Mouse (Mus musculus) CH12.LX (cell line): ENCODE data around the gene Gm17332. TPM values are rescaled to one million over a fixed set of nuclear protein-coding genes. Genes with fewer than 3 reads are reported as not detected.
"Not testable (repeated sequence)": the region's sequence is repeated elsewhere in the genome, so short reads cannot be mapped to it uniquely, and the experiment has no call there.

Experiments used
- DNase-seq: peaks from one replicate; pipeline ENCODE4 v3.0.0-alpha.2; 2013; ENCODE audit errors: extremely low read depth
- H3K27ac ChIP-seq: 2 replicates; pipeline ENCODE4 v1.5.1; 2012; ENCODE audit warnings: low read depth, mild to moderate bottlenecking, control low read depth, moderate library complexity; ENCODE audit not compliant: insufficient read depth
- H3K27me3 ChIP-seq: replicated peaks from 2 replicates; pipeline ENCODE3; 2012; ENCODE audit warnings: inconsistent platforms
- H3K36me3 ChIP-seq, 2 experiments: replicated peaks in 1 of 2; 2 replicates each; pipeline versions ENCODE3 to v1.6.1; 2012; ENCODE audit warnings: inconsistent platforms in 1 of 2, low read length in 1 of 2, mild to moderate bottlenecking in 1 of 2, mixed read lengths in 1 of 2, moderate library complexity in 1 of 2; ENCODE audit not compliant: control insufficient read depth in 1 of 2, insufficient read depth in 1 of 2
- H3K4me1 ChIP-seq, 2 experiments: 2 replicates each; pipeline ENCODE4 v1.6.1; 2012; ENCODE audit warnings: inconsistent platforms in 1 of 2, moderate library complexity in 1 of 2; ENCODE audit not compliant: insufficient read depth in 2 of 2, control insufficient read depth in 1 of 2
- H3K4me2 ChIP-seq: 2 replicates; pipeline ENCODE4 v1.6.1; 2012; ENCODE audit warnings: low read depth, mild to moderate bottlenecking, control low read depth; ENCODE audit not compliant: poor library complexity, insufficient read depth, severe bottlenecking
- H3K4me3 ChIP-seq, 3 experiments: fragments of 150-350 bp in 1 of 3; sonication (generic) in 1 of 3; replicated peaks in 1 of 3; 2 replicates each; pipeline versions ENCODE3 to v1.5.1; 2011 to 2012; ENCODE audit warnings: low read depth in 2 of 3, low read length in 2 of 3, mild to moderate bottlenecking in 2 of 3, moderate library complexity in 2 of 3, control low read depth in 1 of 3, improper control_type of control experiment in 1 of 3, inconsistent platforms in 1 of 3, mixed read lengths in 1 of 3; ENCODE audit not compliant: poor library complexity in 1 of 3
- H3K79me2 ChIP-seq: replicated peaks from 2 replicates; pipeline ENCODE4 v1.6.1; 2012; ENCODE audit warnings: mild to moderate bottlenecking, moderate library complexity; ENCODE audit not compliant: control insufficient read depth, poor library complexity, insufficient read depth, severe bottlenecking; ENCODE audit errors: extremely low read depth
- H3K9ac ChIP-seq: 2 replicates; pipeline ENCODE4 v1.6.1; 2012; ENCODE audit warnings: low read depth, mild to moderate bottlenecking, control low read depth, moderate library complexity; ENCODE audit not compliant: insufficient read depth
- H3K9me3 ChIP-seq: replicated peaks from 2 replicates; pipeline ENCODE3; 2012; ENCODE audit warnings: low read length, inconsistent platforms, mixed read lengths
- CHD2 ChIP-seq: IDR thresholded peaks from 2 replicates; pipeline ENCODE4 v1.6.1; 2011; ENCODE audit warnings: low read length, improper control_type of control experiment
- EP300 ChIP-seq: IDR thresholded peaks from 2 replicates; pipeline ENCODE4 v1.6.1; 2011; ENCODE audit warnings: low read length, improper control_type of control experiment
- JUND ChIP-seq: conservative IDR thresholded peaks from 2 replicates; pipeline ENCODE4 v1.6.1; 2011; ENCODE audit warnings: low read depth, low read length, improper control_type of control experiment
- MEF2A ChIP-seq: IDR thresholded peaks from 2 replicates; pipeline ENCODE4 v1.6.1; 2014; ENCODE audit warnings: low read depth, mild to moderate bottlenecking, inconsistent platforms, low read length, improper control_type of control experiment, borderline replicate concordance
- MYC ChIP-seq: IDR thresholded peaks from 2 replicates; pipeline ENCODE4 v1.6.1; 2011; ENCODE audit warnings: low read depth, mild to moderate bottlenecking, improper control_type of control experiment, low read length
- NRF1 ChIP-seq: IDR thresholded peaks from 2 replicates; pipeline ENCODE4 v1.6.1; 2014; ENCODE audit warnings: low read depth, mild to moderate bottlenecking, inconsistent platforms, low read length, improper control_type of control experiment, moderate library complexity
- POLR2A ChIP-seq: IDR thresholded peaks from 2 replicates; pipeline ENCODE4 v1.6.1; 2011; ENCODE audit warnings: low read depth, mild to moderate bottlenecking, improper control_type of control experiment, low read length
- POLR2AphosphoS2 ChIP-seq: IDR thresholded peaks from 2 replicates; pipeline ENCODE4 v1.6.1; 2011; ENCODE audit warnings: low read depth, low read length, improper control_type of control experiment
- SIN3A ChIP-seq: IDR thresholded peaks from 2 replicates; pipeline ENCODE4 v1.6.1; 2012; ENCODE audit warnings: low read length, improper control_type of control experiment, inconsistent platforms
- TCF12 ChIP-seq: IDR thresholded peaks from 2 replicates; pipeline ENCODE4 v1.6.1; 2014; ENCODE audit warnings: low read depth, mild to moderate bottlenecking, inconsistent platforms, low read length, improper control_type of control experiment
- UBTF ChIP-seq: IDR thresholded peaks from 2 replicates; pipeline ENCODE4 v1.6.1; 2012; ENCODE audit warnings: low read depth, mild to moderate bottlenecking, inconsistent platforms, low read length, improper control_type of control experiment, moderate library complexity
- dilution Hi-C: fragments of 300-500 bp; cut with MboI; formaldehyde crosslinking; loops from 2 replicates; pipeline ENCODE4 v1.14.3; 2020; ENCODE audit warnings: low sequenced_read_pairs; ENCODE audit not compliant: extremely low pct_unique_long_range_greater_than_20kb, extremely low pct_ligation_motif_present
- in situ Hi-C: fragments of 300-500 bp; cut with MboI; formaldehyde crosslinking; loops from 3 replicates; pipeline ENCODE4 v1.14.3; 2019; ENCODE audit warnings: low sequenced_read_pairs, low pct_ligation_motif_present, low pct_unique_long_range_greater_than_20kb, mixed read lengths
- polyA plus RNA-seq: library from polyadenylated mRNA; unstranded; fragments of >175 nt; gene quantifications from 2 replicates; pipeline ENCODE4 v1.2.1, GENCODE M21; 2012; ENCODE audit warnings: low read depth; ENCODE audit not compliant: insufficient read length
- total RNA-seq, 2 experiments: library from RNA; depleted of rRNA; stranded (reverse); fragments of 300-350 nt in 1 of 2; fragments of >200 nt in 1 of 2; gene quantifications; 2 replicates each; pipeline ENCODE4 v1.2.3; 2012 to 2014

The Gm17332 gene
- total and polyA plus RNA-seq, 3 experiments, result not detected

GRCm38 (mm10) chr11:31168831-31169160, 13.5 kb downstream of the Gm17332 start:
- Histone ChIP-seq H3K9ac (no peak overlapping the region), H3K4me2 (peak overlapping the region; percentile 82), H3K27ac (no peak overlapping the region), H3K27me3 (no peaks in the 10 kb centered on the region)
- 0 out of 2 replicates have a peak, but pooled peaks have one; percentile 3 for TF ChIP-seq CHD2
- no peak for TF ChIP-seq POLR2A
- TF ChIP-seq, all 38 proteins: peak for 1
- dilution Hi-C loops (no loop called here), in situ Hi-C loops (no loop called here)
- no peaks in the 10 kb centered on the region for H3K79me2 ChIP-seq
- H3K36me3 ChIP-seq, result no peaks in the 10 kb centered on the region
- peaks cover 0 to 14% of the 10 kb centered on the region in 2 experiments; a peak in 2 of 4 replicates for H3K4me1 ChIP-seq
- H3K9me3 ChIP-seq, result no peaks in the 10 kb centered on the region
- peak overlapping the region; percentile 40 to 55 (median 40) for H3K4me3 ChIP-seq
- peak; percentile 1 for DNase-seq

- Histone ChIP-seq H3K4me1 (no peaks in the 10 kb centered on the region), H3K27ac (no peak overlapping the region), H3K79me2 (no peaks in the 10 kb centered on the region), H3K9me3 (peaks cover 5% of the 10 kb centered on the region), H3K4me2 (no peak overlapping the region), H3K36me3 (no peaks in the 10 kb centered on the region), H3K27me3 (no peaks in the 10 kb centered on the region), H3K4me3 (no peak overlapping the region), H3K9ac (no peak overlapping the region)
- in situ Hi-C loops, result no loop called here
- no peak for DNase-seq
- dilution Hi-C loops, result no loop called here
- TF ChIP-seq SIN3A (no peak), TCF12 (no peak), MYC (no peak), UBTF (no peak), JUND (no peak), MEF2A (no peak), NRF1 (no peak), POLR2AphosphoS2 (no peak), EP300 (no peak)
Observed at GRCm38 (mm10) chr11:31157021-31157420, 25.2 kb downstream of the Gm17332 start.

DNA sequence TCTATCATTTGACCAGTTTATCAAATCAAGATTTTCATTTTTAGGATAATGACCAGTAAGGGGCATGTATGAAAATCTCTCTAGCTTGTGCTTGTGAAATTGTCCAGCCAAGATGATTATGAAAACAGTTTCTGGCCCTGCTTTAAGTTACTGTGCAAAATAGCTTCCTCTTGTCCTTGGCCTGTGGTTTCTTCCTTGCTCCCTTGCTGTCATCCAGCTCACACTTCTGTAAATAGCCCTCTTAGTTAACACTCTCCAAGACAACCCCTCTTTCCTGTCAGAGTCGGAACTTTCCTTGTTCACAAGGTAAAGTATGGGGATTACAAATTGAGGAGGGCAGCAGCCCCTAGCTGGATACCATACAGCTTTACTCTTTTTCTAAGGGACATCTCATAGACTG, 43.9 kb downstream of the Gm17332 start:
- H3K9me3 ChIP-seq, H3K9ac ChIP-seq, H3K4me3 ChIP-seq, H3K4me2 ChIP-seq, in situ Hi-C loops, H3K27me3 ChIP-seq, dilution Hi-C loops, H3K27ac ChIP-seq, H3K36me3 ChIP-seq, H3K79me2 ChIP-seq, H3K4me1 ChIP-seq, DNase-seq: not testable (repeated sequence)

GRCm38 (mm10) chr11:31134824-31135223, 47.4 kb downstream of the Gm17332 start:
- H3K4me3 ChIP-seq, H3K27me3 ChIP-seq, H3K79me2 ChIP-seq, H3K36me3 ChIP-seq, dilution Hi-C loops, H3K9ac ChIP-seq, in situ Hi-C loops, H3K4me2 ChIP-seq, H3K27ac ChIP-seq, H3K9me3 ChIP-seq, DNase-seq, H3K4me1 ChIP-seq: not testable (repeated sequence)

DNA sequence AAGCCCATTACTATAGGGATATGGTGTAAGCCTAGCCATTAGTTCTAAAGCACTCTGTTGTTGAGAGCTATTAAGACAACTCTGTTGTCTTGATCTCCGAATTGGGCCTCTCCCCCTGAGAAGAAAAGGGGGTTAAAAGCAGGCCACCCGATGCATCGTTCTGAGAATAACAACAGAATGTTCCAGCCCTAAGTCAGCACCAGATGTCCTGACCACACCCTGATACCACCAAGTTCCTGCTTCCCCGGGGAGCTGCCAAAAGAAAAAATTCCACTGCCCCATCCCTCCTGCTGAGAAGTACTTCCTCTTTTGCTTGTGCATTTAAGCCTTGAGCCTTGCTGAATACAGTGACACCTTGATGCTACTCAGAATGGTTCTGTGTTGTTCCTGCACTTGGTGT, 48.5 kb downstream of the Gm17332 start:
- H3K4me1 ChIP-seq, H3K36me3 ChIP-seq, H3K79me2 ChIP-seq, H3K27me3 ChIP-seq, H3K9me3 ChIP-seq, H3K4me2 ChIP-seq, H3K9ac ChIP-seq, dilution Hi-C loops, H3K4me3 ChIP-seq, in situ Hi-C loops, DNase-seq, H3K27ac ChIP-seq: not testable (repeated sequence)
